In genomic region chr8:91312835-91313832, GRCm38 (mm10) we compare ENCODE assay signal across 8 mouse cellular contexts. TPM values are rescaled to one million over a fixed set of nuclear protein-coding genes. Genes with fewer than 3 reads are reported as not detected.
DNase-seq lines count a peak whose midpoint lies in the region; ATAC-seq lines count a peak whose summit lies in the region.

Gene Rpgrip1l (minus strand): TSS chr8:91313262.
Gene Fto (plus strand): TSS chr8:91313525.

- peak within 1 kb of the TSS; percentile 67 for H3K4me3 ChIP-seq in hindbrain, embryonic 14.5 days (replicated peaks; ENCODE audit: low read length)

- peak within 1 kb of the TSS; percentile 77 for H3K9ac ChIP-seq in hindbrain, embryonic 14.5 days

- WGBS in hindbrain, embryonic 14.5 days = 1% methylated on average over 59 of the region's 59 CpGs

- peak; percentile 99 for ATAC-seq in hindbrain, embryonic 14.5 days (ENCODE audit: low FRiP score)

- H3K4me2 ChIP-seq in hindbrain, embryonic 14.5 days (replicated peaks) = peak within 1 kb of the TSS; percentile 83

- H3K27me3 ChIP-seq in hindbrain, embryonic 14.5 days (ENCODE audit: control insufficient read depth, insufficient read depth, low read length) = no peaks in the 10 kb centered on the region

- H3K36me3 ChIP-seq in hindbrain, embryonic 14.5 days (replicated peaks; ENCODE audit: control insufficient read depth, insufficient read depth) = 0 out of 2 replicates have a peak, but pooled peaks cover 3% of the 10 kb centered on the region

- peak; percentile 100 for DNase-seq in R1 (ENCODE audit: low read depth, low spot score)
- DNase-seq in cerebellum, postnatal 25 days = peak; percentile 93 to 97
- peak; percentile 95 for DNase-seq in frontal cortex, postnatal 25 days (ENCODE audit: low spot score in 2 of 2)
- peak; percentile 98 for DNase-seq in hindbrain, embryonic 14.5 days (ENCODE audit: low spot score)
- DNase-seq in layer of hippocampus, postnatal 36 days = peak; percentile 97 to 98
- peak; percentile 100 for DNase-seq in lung, postnatal 36 days
- DNase-seq in retina, postnatal 1 day = peak; percentile 100
- peak; percentile 85 to 96 for DNase-seq in urinary bladder, adult 18-20 months (ENCODE audit: low spot score in 2 of 2)

- H3K4me1 ChIP-seq in hindbrain, embryonic 14.5 days (replicated peaks; ENCODE audit: control insufficient read depth, insufficient read depth, low read length) = peaks cover 29% of the 10 kb centered on the region

- no peaks in the 10 kb centered on the region for H3K9me3 ChIP-seq in hindbrain, embryonic 14.5 days (ENCODE audit: control insufficient read depth, low read length)

- H3K27ac ChIP-seq in hindbrain, embryonic 14.5 days = peak within 1 kb of the TSS; percentile 78

RNA-seq across cellular contexts. Expression of gene Rpgrip1l, which starts in this region (rescaled TPM):
- 12.9 and 14.2 TPM in 2 replicates for polyA plus RNA-seq in hindbrain, embryonic 14.5 days (2014; fragmentation: Nextera tagmentation; extraction: Ambion mirVana)
- 10 to 100 TPM; 27.6 to 30.1 TPM for total RNA-seq in layer of hippocampus, postnatal 36 days (2021)

RNA-seq across cellular contexts. Expression of gene Fto, which starts in this region (rescaled TPM):
- 149 and 180 TPM in 2 replicates for polyA plus RNA-seq in hindbrain, embryonic 14.5 days (2014; fragmentation: Nextera tagmentation; extraction: Ambion mirVana)
- total RNA-seq in layer of hippocampus, postnatal 36 days (2021) = 100 to 1,000 TPM; 136 to 140 TPM

Comparison
In these comparisons a context has a peak if more than half of its experiments do, and no peak if none do; other contexts are left out.
1. Peak in every context shown above with its lines: DNase-seq, ATAC-seq, H3K4me3 ChIP-seq and H3K27ac ChIP-seq.